Comparison of ENCODE assay signal across 14 mouse cellular contexts in genomic region chr12:99741631-99742030, GRCm38 (mm10).
DNase-seq lines count a peak whose midpoint lies in the region; ATAC-seq and TF ChIP-seq lines count a peak whose summit lies in the region.
"Had no signal": no experiment of that assay in that cellular context is flagged by ENCODE, and none has a peak within 500 bp of the region (broad histone marks: within the 10 kb centered on the region; RNA-seq: fewer than 3 reads in every experiment).

No protein-coding gene starts in this region.

- H3K9ac ChIP-seq in kidney, postnatal 0 days (ENCODE audit: low read depth, low read length): no peak overlapping the region
- no peak overlapping the region for H3K9ac ChIP-seq in hindbrain, embryonic 12.5 days
- H3K9ac ChIP-seq in neural tube, embryonic 15.5 days (replicated peaks): no peak overlapping the region
- H3K9ac ChIP-seq: heart, embryonic 15.5 days; kidney, embryonic 15.5 days; midbrain, embryonic 13.5 days had no signal

- H3K4me3 ChIP-seq in kidney, postnatal 0 days (replicated peaks; ENCODE audit: low read depth, low read length): no peak overlapping the region
- H3K4me3 ChIP-seq in bone marrow, adult 2 months (replicated peaks; ENCODE audit: control insufficient read depth, low read depth, low read length): no peak overlapping the region
- H3K4me3 ChIP-seq in hindbrain, embryonic 12.5 days: no peak overlapping the region
- H3K4me3 ChIP-seq in neural tube, embryonic 15.5 days (replicated peaks): no peak overlapping the region
- H3K4me3 ChIP-seq: erythroblast, embryonic 14.5 days; heart, embryonic 15.5 days; kidney, embryonic 15.5 days; left cerebral cortex, adult 2 months; midbrain, embryonic 13.5 days had no signal

- 44% methylated on average over 8 of the region's 8 CpGs for WGBS in kidney, postnatal 0 days
- WGBS in bone marrow, adult 2 months: 27% methylated on average over 8 of the region's 8 CpGs
- WGBS in hindbrain, embryonic 12.5 days: 90% methylated on average over 8 of the region's 8 CpGs
- WGBS in neural tube, embryonic 15.5 days: 85% methylated on average over 8 of the region's 8 CpGs

- H3K27me3 ChIP-seq in kidney, postnatal 0 days (ENCODE audit: insufficient read depth, low read length): no peaks in the 10 kb centered on the region
- no peaks in the 10 kb centered on the region for H3K27me3 ChIP-seq in splenic B cell, adult 2 months (ENCODE audit: control insufficient read depth, insufficient read depth, low read length, poor library complexity, severe bottlenecking)
- H3K27me3 ChIP-seq in hindbrain, embryonic 12.5 days: no peaks in the 10 kb centered on the region
- H3K27me3 ChIP-seq in neural tube, embryonic 15.5 days (replicated peaks): no peaks in the 10 kb centered on the region
- H3K27me3 ChIP-seq: heart, embryonic 15.5 days; kidney, embryonic 15.5 days; midbrain, embryonic 13.5 days had no signal

- no peak overlapping the region for H3K4me2 ChIP-seq in kidney, postnatal 0 days (ENCODE audit: low read length)
- H3K4me2 ChIP-seq in hindbrain, embryonic 12.5 days (replicated peaks): no peak overlapping the region
- H3K4me2 ChIP-seq in neural tube, embryonic 15.5 days: no peak overlapping the region
- H3K4me2 ChIP-seq: heart, embryonic 15.5 days; kidney, embryonic 15.5 days; midbrain, embryonic 13.5 days had no signal

- no peak overlapping the region for H3K27ac ChIP-seq in kidney, postnatal 0 days
- H3K27ac ChIP-seq in bone marrow, adult 2 months (ENCODE audit: control insufficient read depth, insufficient read depth, low read depth, low read length, poor library complexity): no peak overlapping the region
- no peak overlapping the region for H3K27ac ChIP-seq in hindbrain, embryonic 12.5 days
- no peak overlapping the region for H3K27ac ChIP-seq in neural tube, embryonic 15.5 days (replicated peaks)
- H3K27ac ChIP-seq: heart, embryonic 15.5 days; kidney, embryonic 15.5 days; left cerebral cortex, adult 2 months; midbrain, embryonic 13.5 days had no signal

- no peaks in the 10 kb centered on the region for H3K36me3 ChIP-seq in kidney, postnatal 0 days (ENCODE audit: insufficient read depth, low read length)
- no peaks in the 10 kb centered on the region for H3K36me3 ChIP-seq in splenic B cell, adult 2 months (ENCODE audit: control insufficient read depth, insufficient read depth, low read length, poor library complexity, severe bottlenecking)
- no peaks in the 10 kb centered on the region for H3K36me3 ChIP-seq in hindbrain, embryonic 12.5 days
- no peaks in the 10 kb centered on the region for H3K36me3 ChIP-seq in neural tube, embryonic 15.5 days
- H3K36me3 ChIP-seq: heart, embryonic 15.5 days; kidney, embryonic 15.5 days; midbrain, embryonic 13.5 days had no signal

- H3K4me1 ChIP-seq in kidney, postnatal 0 days (replicated peaks; ENCODE audit: insufficient read depth, low read length): no peaks in the 10 kb centered on the region
- peaks cover 2% of the 10 kb centered on the region for H3K4me1 ChIP-seq in bone marrow, adult 2 months (ENCODE audit: control insufficient read depth, insufficient read depth, low read length)
- peaks cover 9% of the 10 kb centered on the region for H3K4me1 ChIP-seq in hindbrain, embryonic 12.5 days
- H3K4me1 ChIP-seq in neural tube, embryonic 15.5 days: peaks cover 17% of the 10 kb centered on the region
- H3K4me1 ChIP-seq: kidney, embryonic 15.5 days had no signal

- peak; percentile 47 for TF ChIP-seq CTCF in kidney, postnatal 0 days (IDR thresholded peaks at IDR 0.05; ENCODE audit: low read depth)
- TF ChIP-seq CTCF in bone marrow, adult 2 months (IDR thresholded peaks at IDR 0.05; ENCODE audit: control insufficient read depth, insufficient read depth, low read length): 0 out of 2 replicates have a peak, but pooled peaks have one; percentile 6

- no peaks in the 10 kb centered on the region for H3K9me3 ChIP-seq in kidney, postnatal 0 days (replicated peaks; ENCODE audit: low read length)
- H3K9me3 ChIP-seq in hindbrain, embryonic 12.5 days (replicated peaks): no peaks in the 10 kb centered on the region
- no peaks in the 10 kb centered on the region for H3K9me3 ChIP-seq in neural tube, embryonic 15.5 days (replicated peaks)
- H3K9me3 ChIP-seq: heart, embryonic 15.5 days; kidney, embryonic 15.5 days; midbrain, embryonic 13.5 days had no signal

- TF ChIP-seq POLR2A in bone marrow, adult 2 months (IDR thresholded peaks at IDR 0.05; ENCODE audit: borderline replicate concordance, control insufficient read depth, low read depth, low read length): no peak

- DNase-seq in kidney, postnatal 0 days (ENCODE audit: low spot score): peak; percentile 50
- DNase-seq in kidney, adult 9 months: no peak
- peak; percentile 41 for DNase-seq in CD4-positive helper T cell, adult 2 months (ENCODE audit: low read depth, low spot score)
- peak; percentile 56 for DNase-seq in splenic B cell, adult 2 months (ENCODE audit: low read depth, low spot score)
- DNase-seq: right cerebral cortex, postnatal 25 days had no signal

- ATAC-seq in kidney, postnatal 0 days (replicated peaks; ENCODE audit: low FRiP score, low read depth): no peak
- no peak for ATAC-seq in hindbrain, embryonic 12.5 days (ENCODE audit: low FRiP score)
- no peak for ATAC-seq in neural tube, embryonic 15.5 days (ENCODE audit: low FRiP score)
- ATAC-seq in erythroblast, adult 5-6 weeks (replicated peaks; ENCODE audit: low FRiP score, poor library complexity, severe bottlenecking): no peak
- ATAC-seq: midbrain, embryonic 13.5 days had no signal
